Mouse (Mus musculus): ENCODE results near the gene Nxn.

GRCm38 (mm10) chr11:76332240-76332639 is 66.7 kb downstream of the Nxn start:
- TF ChIP-seq CTCF (IDR thresholded peaks at IDR 0.05; ENCODE audit: insufficient read depth, low read length) (no peak), POLR2A (IDR thresholded peaks at IDR 0.05; ENCODE audit: borderline replicate concordance, extremely low read depth, low read depth, low read length) (no peak)

All from lung, adult 2 months (tissue).